23 mouse cellular contexts compared by ENCODE assay signal in the genomic region with DNA sequence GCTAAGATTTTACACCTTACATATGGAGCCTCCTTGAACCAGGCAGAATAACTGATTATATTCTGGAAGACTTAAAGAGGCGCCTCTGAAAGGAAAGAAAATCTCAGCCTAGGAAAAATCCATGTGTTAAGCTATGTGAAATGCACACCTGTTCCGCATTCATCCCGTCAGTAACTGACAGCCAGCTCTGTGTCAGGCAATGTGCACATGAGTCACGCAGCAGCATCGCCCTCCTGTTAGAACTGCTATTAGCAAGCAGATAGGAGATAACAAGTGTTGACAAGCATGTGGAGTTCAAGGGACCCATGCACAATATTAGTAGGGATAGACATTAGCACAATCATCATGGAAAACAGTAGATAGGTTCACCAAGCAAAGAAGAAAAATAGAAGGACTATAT.
"Had no signal": no experiment of that assay in that cellular context is flagged by ENCODE, and none has a peak within 500 bp of the region (broad histone marks: within the 10 kb centered on the region; RNA-seq: fewer than 3 reads in every experiment).

No protein-coding gene starts in this region.

- H3K4me3 ChIP-seq: kidney, embryonic 15.5 days; left cerebral cortex, adult 2 months; limb, embryonic 15.5 days; midbrain, embryonic 12.5 days; midbrain, embryonic 15.5 days; neural tube, embryonic 13.5 days; stomach, embryonic 15.5 days had no signal

- H3K9me3 ChIP-seq: kidney, embryonic 15.5 days; limb, embryonic 15.5 days; midbrain, embryonic 12.5 days; midbrain, embryonic 15.5 days; neural tube, embryonic 13.5 days; stomach, embryonic 15.5 days had no signal

- H3K4me2 ChIP-seq: kidney, embryonic 15.5 days; limb, embryonic 15.5 days; liver, embryonic 11.5 days; lung, embryonic 14.5 days; midbrain, embryonic 12.5 days; midbrain, embryonic 15.5 days; neural tube, embryonic 13.5 days; stomach, embryonic 15.5 days had no signal

- H3K27me3 ChIP-seq: kidney, embryonic 15.5 days; limb, embryonic 15.5 days; midbrain, embryonic 12.5 days; midbrain, embryonic 15.5 days; neural tube, embryonic 13.5 days; stomach, embryonic 15.5 days had no signal

- H3K36me3 ChIP-seq: kidney, embryonic 15.5 days; limb, embryonic 15.5 days; midbrain, embryonic 12.5 days; midbrain, embryonic 15.5 days; neural tube, embryonic 13.5 days; stomach, embryonic 15.5 days had no signal

- H3K4me1 ChIP-seq: kidney, embryonic 15.5 days; limb, embryonic 15.5 days; midbrain, embryonic 15.5 days; stomach, embryonic 15.5 days had no signal

- DNase-seq: kidney, adult 11 months; kidney, adult 8-10 months; kidney, postnatal 10 days; kidney, postnatal 36 days; layer of hippocampus, postnatal 36 days; left cerebral cortex, postnatal 4 days; liver, postnatal 0 days; lung, embryonic 14.5 days; retina, postnatal 1 day; right cerebral cortex, postnatal 25 days; spleen, adult 18-20 months; thymus, postnatal 25 days had no signal

- ATAC-seq: liver, postnatal 0 days; lung, postnatal 0 days; midbrain, embryonic 15.5 days had no signal

- H3K27ac ChIP-seq: kidney, embryonic 15.5 days; left cerebral cortex, adult 2 months; limb, embryonic 15.5 days; liver, embryonic 14.5 days; macrophage; midbrain, embryonic 12.5 days; midbrain, embryonic 15.5 days; neural tube, embryonic 13.5 days; stomach, embryonic 15.5 days had no signal

- H3K9ac ChIP-seq: kidney, embryonic 15.5 days; limb, embryonic 15.5 days; liver, embryonic 14.5 days; liver, postnatal 0 days; lung, embryonic 14.5 days; midbrain, embryonic 12.5 days; midbrain, embryonic 15.5 days; neural tube, embryonic 13.5 days; stomach, embryonic 15.5 days had no signal
